Mouse (Mus musculus) liver, embryonic 14.5 days (tissue): ENCODE data around the gene Mga. TPM values are rescaled to one million over a fixed set of nuclear protein-coding genes. Genes with fewer than 3 reads are reported as not detected.

Experiments used
- ATAC-seq: fragments of 200-750 bp; cut with Nextera tagmentation; 2 replicates; pipeline ENCODE4 v1.8.0; 2017; ENCODE audit warnings: moderate number of reproducible peaks, mild to moderate bottlenecking, moderate library complexity; ENCODE audit not compliant: insufficient read depth
- DNase-seq, 3 experiments: peaks; one replicate each; pipeline ENCODE4 v3.0.0-alpha.2; 2012 to 2013; ENCODE audit warnings: low read depth in 3 of 3, low spot score in 3 of 3
- H3K27ac ChIP-seq: fragments of 300-500 bp; sonication (generic); 2 replicates; pipeline ENCODE4 v1.5.1; 2014; ENCODE audit warnings: moderate library complexity, mild to moderate bottlenecking, control low read depth, inconsistent platforms
- H3K27me3 ChIP-seq: fragments of 300-500 bp; sonication (generic); 2 replicates; pipeline ENCODE4 v1.6.1; 2014; ENCODE audit warnings: mild to moderate bottlenecking, low read length, moderate library complexity; ENCODE audit not compliant: control insufficient read depth, insufficient read depth
- H3K36me3 ChIP-seq: fragments of 300-500 bp; sonication (generic); replicated peaks from 2 replicates; pipeline ENCODE4 v1.6.1; 2014; ENCODE audit warnings: low read depth; ENCODE audit not compliant: control insufficient read depth, insufficient read depth
- H3K4me1 ChIP-seq, 2 experiments: fragments of 200-500 bp in 1 of 2; fragments of 300-500 bp in 1 of 2; sonication (generic) in 1 of 2; replicated peaks; 2 replicates each; pipeline ENCODE4 v1.6.1; 2012 to 2014; ENCODE audit warnings: antibody characterized with exemption in 1 of 2, inconsistent platforms in 1 of 2, low read length in 1 of 2; ENCODE audit not compliant: control insufficient read depth in 2 of 2, insufficient read depth in 2 of 2
- H3K4me2 ChIP-seq: fragments of 300-500 bp; sonication (generic); 2 replicates; pipeline ENCODE4 v1.6.1; 2014; ENCODE audit warnings: low read depth, mild to moderate bottlenecking, control low read depth, moderate library complexity
- H3K4me3 ChIP-seq, 2 experiments: fragments of 200-500 bp in 1 of 2; fragments of 300-500 bp in 1 of 2; sonication (generic) in 1 of 2; 2 replicates each; pipeline ENCODE4 v1.5.1; 2012 to 2014; ENCODE audit warnings: low read depth in 2 of 2, low read length in 2 of 2, mild to moderate bottlenecking in 2 of 2, control low read depth in 1 of 2, inconsistent platforms in 1 of 2, moderate library complexity in 1 of 2; ENCODE audit not compliant: insufficient read depth in 1 of 2
- H3K9ac ChIP-seq: fragments of 300-500 bp; sonication (generic); replicated peaks from 2 replicates; pipeline ENCODE4 v1.6.1; 2014; ENCODE audit warnings: mild to moderate bottlenecking, control low read depth, moderate library complexity
- H3K9me3 ChIP-seq: fragments of 300-500 bp; sonication (generic); 2 replicates; pipeline ENCODE4 v1.6.1; 2016; ENCODE audit warnings: low read length, mixed read lengths; ENCODE audit not compliant: control insufficient read depth
- CTCF ChIP-seq: IDR thresholded peaks from 2 replicates; pipeline ENCODE4 v1.5.1; 2016; ENCODE audit warnings: antibody characterized with exemption, low read depth, control low read depth
- EP300 ChIP-seq: IDR thresholded peaks from 2 replicates; pipeline ENCODE4 v1.6.1; 2016; ENCODE audit warnings: antibody characterized with exemption, low read depth
- WGBS: fragments of 180-500 bp; shearing (Covaris S2); extraction: QIAGEN DNeasy Blood & Tissue Kit; methylation state at CpG from one replicate; pipeline ENCODE4 v1.1.7; 2014; ENCODE audit not compliant: insufficient replicate concordance; 5-methylcytosine and 5-hydroxymethylcytosine counted together
- polyA plus RNA-seq, 2 experiments: library from polyadenylated mRNA; depleted of rRNA in 1 of 2; stranded (reverse) in 1 of 2; unstranded in 1 of 2; fragments of >200 nt; fragmentation: Nextera tagmentation in 1 of 2; extraction: Ambion mirVana in 1 of 2; gene quantifications; 2 replicates each; pipeline versions ENCODE4 v1.2.1 to v1.2.3; 2012 to 2014

Gene Mga
- polyA plus RNA-seq, 2 experiments, result 4.6 to 6.6 TPM

DNA sequence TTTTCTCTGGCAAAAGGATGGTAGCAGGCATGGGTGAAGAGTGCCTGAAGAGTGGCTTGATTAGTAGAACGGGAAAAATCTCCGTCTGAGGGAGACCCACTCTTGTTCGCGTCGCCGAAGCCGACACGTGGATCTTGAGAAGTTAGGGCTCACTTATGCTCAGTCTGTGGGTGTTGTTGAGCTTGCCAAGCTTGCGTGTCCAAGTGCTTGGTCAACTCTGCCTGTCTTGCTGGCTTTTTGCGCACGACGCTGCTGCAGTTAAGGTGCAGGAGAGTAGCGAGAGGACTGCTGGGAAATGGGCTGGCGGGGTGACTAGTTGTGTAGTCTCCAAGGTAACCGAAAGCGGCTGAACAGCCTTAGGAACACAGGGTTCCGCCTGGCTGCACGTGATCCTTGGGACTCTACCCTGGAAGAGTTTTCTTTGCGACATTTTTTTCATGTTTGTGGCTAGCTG lies 1.1 kb downstream of the Mga start:
- Histone ChIP-seq H3K4me2 (peak overlapping the region; percentile 98), H3K27ac (peak overlapping the region; percentile 83), H3K9ac (peak overlapping the region; percentile 49), H3K4me3 (peak overlapping the region; percentile 47 to 65), H3K36me3 (no peaks in the 10 kb centered on the region; the same call in 1 of the 2 replicates), H3K9me3 (no peaks in the 10 kb centered on the region), H3K4me1 (peaks cover 3 to 10% of the 10 kb centered on the region in 2 experiments; a peak in 3 of 4 replicates), H3K27me3 (no peaks in the 10 kb centered on the region)
- DNase-seq (peak; percentile 75 to 92 (median 75)), ATAC-seq (peak; percentile 22)
- 2% methylated on average over 19 of the region's 19 CpGs for WGBS
- TF ChIP-seq CTCF, result peak; percentile 4; the same call in 1 of the 2 replicates
- TF ChIP-seq EP300, result 0 out of 2 replicates have a peak, but pooled peaks have one; percentile 38

DNA sequence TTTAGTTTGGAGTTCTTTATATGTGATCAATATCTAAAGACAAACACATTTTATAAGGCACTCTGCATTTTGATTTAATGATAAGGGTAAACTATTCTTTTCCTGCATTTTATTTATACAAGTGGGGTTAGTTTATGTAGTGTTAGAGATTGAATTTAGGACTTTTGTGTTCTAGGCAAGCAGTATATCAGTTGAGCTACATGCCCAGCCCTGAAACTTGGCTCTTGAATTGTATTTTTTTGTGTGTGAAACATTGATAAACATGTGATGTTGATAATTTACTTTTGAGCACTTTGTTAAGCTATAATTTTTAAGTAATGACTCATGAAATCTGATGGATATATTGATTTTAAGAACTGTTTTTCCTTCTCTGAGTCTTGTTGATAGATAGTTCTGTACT lies 19.0 kb downstream of the Mga start:
- TF ChIP-seq CTCF, result no peak
- no peak for TF ChIP-seq EP300
- Histone ChIP-seq H3K4me2 (no peak overlapping the region), H3K36me3 (peaks cover 11% of the 10 kb centered on the region), H3K27me3 (no peaks in the 10 kb centered on the region), H3K4me1 (no peaks in the 10 kb centered on the region; a peak in 1 of 4 replicates), H3K4me3 (no peak overlapping the region), H3K9me3 (no peaks in the 10 kb centered on the region), H3K9ac (no peak overlapping the region), H3K27ac (no peak overlapping the region)
- DNase-seq, result no peak
- ATAC-seq, result no peak

DNA sequence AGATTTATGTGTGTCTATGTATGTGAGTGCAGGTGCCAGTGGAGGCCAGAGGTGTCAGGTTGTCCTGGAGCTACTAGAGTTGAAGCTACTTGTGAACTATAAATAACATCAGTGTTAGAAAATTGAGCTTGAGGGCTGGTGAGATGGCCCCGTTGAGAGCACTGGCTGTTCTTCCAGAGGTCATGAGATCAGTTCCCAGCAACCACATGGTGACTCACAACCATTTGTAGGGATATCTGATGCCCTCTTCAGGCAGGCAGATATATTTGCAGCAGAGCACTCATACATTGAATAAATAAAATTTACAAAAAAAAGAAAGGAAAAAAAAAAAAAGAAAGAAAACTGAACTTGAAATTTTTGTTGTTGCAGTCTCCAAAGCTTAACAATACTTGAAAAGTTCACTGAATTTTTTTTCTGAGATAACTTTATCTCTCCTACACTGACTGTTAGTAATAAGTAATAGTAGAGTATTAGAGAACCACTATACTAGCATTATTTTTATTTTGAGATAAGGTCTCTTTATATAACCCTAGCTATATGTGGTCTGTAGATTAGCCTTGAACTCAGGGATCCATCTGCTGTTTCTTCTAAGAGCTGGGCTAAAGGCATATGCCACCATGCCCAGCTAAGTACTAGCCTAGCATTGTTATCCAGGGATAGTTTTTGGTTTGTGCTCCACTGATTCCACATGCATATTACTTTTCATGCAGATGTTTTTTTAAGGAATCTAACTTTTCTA lies 20.8 kb downstream of the Mga start:
- H3K27ac ChIP-seq, result no peak overlapping the region
- H3K36me3 ChIP-seq, result peaks cover 16% of the 10 kb centered on the region
- no peak for DNase-seq
- ATAC-seq, result peak; percentile 43; the same call in 1 of the 2 replicates
- no peak overlapping the region for H3K9ac ChIP-seq
- WGBS, result 64% methylated on average over 1 of the region's 1 CpGs
- H3K9me3 ChIP-seq, result no peaks in the 10 kb centered on the region
- no peaks in the 10 kb centered on the region for H3K27me3 ChIP-seq
- no peaks in the 10 kb centered on the region; a peak in 1 of 4 replicates for H3K4me1 ChIP-seq
- TF ChIP-seq EP300 (no peak), CTCF (peak; percentile 8; the same call in 1 of the 2 replicates)
- H3K4me3 ChIP-seq, result no peak overlapping the region
- no peak overlapping the region for H3K4me2 ChIP-seq

DNA sequence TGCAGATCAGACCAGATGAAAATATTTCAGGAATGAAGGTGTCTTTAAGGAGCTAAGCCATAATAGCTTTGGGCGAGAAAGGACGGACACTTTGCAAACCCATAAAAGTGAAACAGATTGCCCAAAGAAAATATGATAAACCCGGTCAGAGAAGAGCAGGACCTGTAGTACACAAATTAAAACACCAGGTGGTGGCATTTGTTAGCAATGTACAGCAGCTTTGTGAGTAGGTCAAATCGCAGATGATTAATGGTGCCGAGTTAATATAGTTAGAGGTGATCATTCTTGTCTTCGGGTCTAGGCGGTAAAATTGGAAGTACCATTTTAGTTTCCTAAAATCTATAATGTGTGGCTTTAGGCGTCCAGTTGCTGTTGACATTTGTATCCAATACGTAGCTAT lies 73.5 kb downstream of the Mga start:
- peaks cover 6 to 9% of the 10 kb centered on the region in 2 experiments; a peak in 2 of 4 replicates for H3K4me1 ChIP-seq
- 29% methylated on average over 9 of the region's 9 CpGs for WGBS
- H3K4me3 ChIP-seq, result no peak overlapping the region
- H3K27ac ChIP-seq, result no peak overlapping the region
- H3K9ac ChIP-seq, result no peak overlapping the region
- no peaks in the 10 kb centered on the region for H3K27me3 ChIP-seq
- peak; percentile 60; the same call in 1 of the 2 replicates for TF ChIP-seq CTCF
- TF ChIP-seq EP300, result no peak
- no peak overlapping the region for H3K4me2 ChIP-seq
- H3K36me3 ChIP-seq, result no peaks in the 10 kb centered on the region
- no peak for ATAC-seq
- peak; percentile 32 to 51 (median 37) for DNase-seq
- H3K9me3 ChIP-seq, result no peaks in the 10 kb centered on the region

DNA sequence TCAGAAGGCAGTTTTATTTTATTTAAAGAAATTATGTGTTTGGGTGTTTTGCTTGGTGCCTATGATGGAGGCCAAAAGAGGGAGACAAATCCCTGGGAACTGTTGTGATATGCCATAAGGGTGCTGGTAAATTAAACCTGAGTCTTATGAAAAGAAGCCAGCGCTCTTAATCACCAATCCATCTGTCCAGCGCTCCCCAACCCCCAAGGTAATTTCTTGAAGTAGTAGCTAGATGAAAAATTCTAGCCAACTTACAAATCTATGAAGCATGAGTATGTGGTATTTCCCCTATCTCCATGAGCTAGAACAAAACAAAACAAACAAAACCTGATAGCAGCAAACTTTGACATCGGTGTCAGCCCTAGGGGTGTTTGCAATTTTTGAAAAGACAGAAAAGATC lies 74.3 kb downstream of the Mga start:
- H3K36me3 ChIP-seq, result no peaks in the 10 kb centered on the region
- no peak overlapping the region for H3K27ac ChIP-seq
- 73% methylated on average over 3 of the region's 3 CpGs for WGBS
- peak overlapping the region; percentile 93; the same call in 1 of the 2 replicates for H3K4me2 ChIP-seq
- H3K27me3 ChIP-seq, result no peaks in the 10 kb centered on the region
- no peak overlapping the region for H3K4me3 ChIP-seq
- H3K9ac ChIP-seq, result no peak overlapping the region
- peaks cover 6 to 9% of the 10 kb centered on the region in 2 experiments; a peak in 2 of 4 replicates for H3K4me1 ChIP-seq
- ATAC-seq (no peak), DNase-seq (no peak)
- TF ChIP-seq EP300, result no peak
- TF ChIP-seq CTCF, result no peak
- no peaks in the 10 kb centered on the region for H3K9me3 ChIP-seq
